Mouse (Mus musculus) midbrain, postnatal 0 days (tissue): ENCODE results near the gene Zhx3. TPM values are rescaled to one million over a fixed set of nuclear protein-coding genes. Genes with fewer than 3 reads are reported as not detected.

ENCODE experiments used
- ATAC-seq: fragments of 200-750 bp; cut with Nextera tagmentation; 2 replicates; pipeline ENCODE4 v1.8.0; 2017; ENCODE audit warnings: moderate number of reproducible peaks, mild to moderate bottlenecking, moderate TSS enrichment, moderate library complexity; ENCODE audit not compliant: low FRiP score
- DNase-seq: peaks from one replicate; pipeline ENCODE4 v3.0.0-alpha.2; 2015; ENCODE audit warnings: low spot score
- H3K27ac ChIP-seq: fragments of 300-500 bp; sonication (generic); 2 replicates; pipeline ENCODE4 v1.5.1; 2014; ENCODE audit warnings: low read depth, mild to moderate bottlenecking, low read length, mixed read lengths
- H3K27me3 ChIP-seq: fragments of 300-500 bp; sonication (generic); 2 replicates; pipeline ENCODE4 v1.6.1; 2014; ENCODE audit warnings: low read length, control low read depth, mixed read lengths; ENCODE audit not compliant: insufficient read depth
- H3K36me3 ChIP-seq: fragments of 300-500 bp; sonication (generic); 2 replicates; pipeline ENCODE4 v1.6.1; 2014; ENCODE audit warnings: low read length, control low read depth, mixed read lengths; ENCODE audit not compliant: insufficient read depth
- H3K4me1 ChIP-seq: fragments of 300-500 bp; sonication (generic); 2 replicates; pipeline ENCODE4 v1.6.1; 2014; ENCODE audit warnings: mild to moderate bottlenecking, control low read depth, antibody characterized with exemption, low read length, mixed read lengths; ENCODE audit not compliant: insufficient read depth
- H3K4me2 ChIP-seq: fragments of 300-500 bp; sonication (generic); 2 replicates; pipeline ENCODE4 v1.6.1; 2014; ENCODE audit warnings: low read depth, mild to moderate bottlenecking, low read length, mixed read lengths; ENCODE audit not compliant: poor library complexity, severe bottlenecking
- H3K4me3 ChIP-seq: fragments of 300-500 bp; sonication (generic); 2 replicates; pipeline ENCODE4 v1.5.1; 2014; ENCODE audit warnings: low read depth, mild to moderate bottlenecking, low read length, moderate library complexity
- H3K9ac ChIP-seq: fragments of 300-500 bp; sonication (generic); replicated peaks from 2 replicates; pipeline ENCODE4 v1.6.1; 2014; ENCODE audit warnings: mild to moderate bottlenecking, low read length, moderate library complexity, mixed read lengths; ENCODE audit not compliant: poor library complexity, severe bottlenecking
- H3K9me3 ChIP-seq: fragments of 300-500 bp; sonication (generic); 2 replicates; pipeline ENCODE4 v1.6.1; 2016; ENCODE audit warnings: low read length, control low read depth
- CTCF ChIP-seq: IDR thresholded peaks from 2 replicates; pipeline ENCODE4 v1.5.1; 2016; ENCODE audit warnings: antibody characterized with exemption, mild to moderate bottlenecking
- WGBS: fragments of 180-500 bp; shearing (Covaris S2); extraction: QIAGEN DNeasy Blood & Tissue Kit; methylation state at CpG from one replicate; pipeline ENCODE4 v1.1.7; 2014; 5-methylcytosine and 5-hydroxymethylcytosine counted together
- polyA plus RNA-seq: library from polyadenylated mRNA; unstranded; fragments of >200 nt; fragmentation: Nextera tagmentation; extraction: Ambion mirVana; gene quantifications from 2 replicates; pipeline ENCODE4 v1.2.1, GENCODE M21; 2015
- total RNA-seq: library from RNA; depleted of rRNA; stranded (reverse); fragments of >200 nt; gene quantifications from 2 replicates; pipeline ENCODE4 v1.2.3, GENCODE M21; 2014

Zhx3 gene
- total and polyA plus RNA-seq, 2 experiments from 2014 or later: 18.7 to 43.9 TPM

DNA sequence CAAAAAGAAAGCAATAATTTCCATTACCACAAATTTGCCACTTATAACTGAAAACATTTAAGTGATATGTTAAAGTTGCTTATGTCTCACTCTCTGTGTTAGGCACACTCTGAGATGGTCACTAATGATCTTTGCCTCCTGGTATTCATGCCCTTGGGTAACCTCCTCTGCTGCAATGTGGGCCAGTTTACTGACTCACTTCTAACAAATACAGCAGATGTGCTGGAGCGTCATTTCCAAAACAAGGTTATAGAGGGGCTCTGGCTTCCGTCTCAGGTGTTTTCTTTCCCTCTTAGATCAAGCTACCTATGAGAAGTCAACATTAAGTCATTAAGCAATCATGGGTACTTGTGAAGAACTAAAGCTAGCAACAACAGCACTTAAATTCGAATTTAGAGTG, 22.4 kb downstream of the Zhx3 start:
- Histone ChIP-seq H3K9me3 (no peaks in the 10 kb centered on the region), H3K4me1 (no peaks in the 10 kb centered on the region), H3K4me3 (no peak overlapping the region), H3K4me2 (no peak overlapping the region), H3K27me3 (no peaks in the 10 kb centered on the region), H3K27ac (no peak overlapping the region), H3K9ac (no peak overlapping the region), H3K36me3 (no peaks in the 10 kb centered on the region)
- ATAC-seq (no peak), DNase-seq (no peak)
- 84% methylated on average over 3 of the region's 3 CpGs for whole genome bisulfite sequencing
- no peak for TF ChIP-seq CTCF

DNA sequence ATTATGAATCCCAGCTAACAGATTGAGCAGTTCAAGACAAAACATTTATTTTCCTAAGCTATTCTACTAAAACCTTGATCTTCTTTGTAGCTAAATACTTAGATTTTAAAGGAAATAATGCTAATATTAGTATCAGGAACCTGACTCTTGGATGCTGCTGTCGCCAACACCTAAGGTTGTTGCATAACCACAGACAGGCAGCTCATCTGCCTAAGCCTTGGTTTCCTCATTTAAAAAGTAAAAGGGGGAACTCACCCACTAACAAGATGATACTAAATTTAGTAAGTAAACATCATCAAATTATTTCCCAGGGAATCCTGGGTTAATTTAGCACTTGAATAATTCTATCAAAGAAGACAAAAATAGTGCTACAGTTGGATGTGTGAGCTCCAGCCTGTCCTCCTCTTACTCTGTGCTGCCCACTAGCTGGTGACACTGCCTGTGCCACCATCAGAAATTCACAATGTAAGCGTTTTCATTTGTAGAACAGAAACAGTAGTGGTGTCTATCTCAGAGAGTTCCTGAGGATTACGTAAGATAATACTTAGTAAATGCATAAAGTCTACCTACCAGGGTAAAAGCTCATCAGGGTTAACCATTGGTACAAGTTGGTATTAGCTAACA, 23.1 kb downstream of the Zhx3 start:
- DNase-seq (no peak), ATAC-seq (no peak)
- Histone ChIP-seq H3K4me3 (no peak overlapping the region), H3K36me3 (no peaks in the 10 kb centered on the region), H3K4me2 (no peak overlapping the region), H3K9ac (no peak overlapping the region), H3K27me3 (no peaks in the 10 kb centered on the region), H3K27ac (no peak overlapping the region), H3K9me3 (no peaks in the 10 kb centered on the region), H3K4me1 (no peaks in the 10 kb centered on the region)
- WGBS: 88% methylated on average over 3 of the region's 3 CpGs
- peak; percentile 43 for TF ChIP-seq CTCF

DNA sequence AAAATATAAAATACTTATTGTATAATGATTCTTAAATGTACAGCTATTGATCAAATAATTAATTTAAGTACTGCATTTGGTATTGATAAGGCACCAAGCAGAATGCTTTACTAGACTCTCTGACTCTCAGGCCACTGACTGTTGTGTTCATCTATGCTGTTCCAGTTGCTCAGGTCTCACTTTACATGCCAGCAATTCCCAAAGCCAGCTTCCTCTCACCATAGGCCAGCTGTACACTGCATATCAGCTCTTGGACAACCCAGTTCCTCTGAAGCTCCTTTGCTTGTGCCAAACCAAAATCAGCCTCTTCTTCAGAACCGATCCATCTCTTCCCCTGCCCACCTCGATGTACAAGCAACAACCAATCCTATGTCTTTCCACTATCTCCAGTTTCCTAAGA, 24.6 kb downstream of the Zhx3 start:
- Histone ChIP-seq H3K9me3 (no peaks in the 10 kb centered on the region), H3K4me3 (no peak overlapping the region), H3K4me1 (no peaks in the 10 kb centered on the region), H3K4me2 (no peak overlapping the region), H3K36me3 (no peaks in the 10 kb centered on the region), H3K27me3 (no peaks in the 10 kb centered on the region), H3K9ac (no peak overlapping the region), H3K27ac (no peak overlapping the region)
- 92% methylated on average over 2 of the region's 2 CpGs for WGBS
- no peak for TF ChIP-seq CTCF
- DNase-seq (no peak), ATAC-seq (no peak)

DNA sequence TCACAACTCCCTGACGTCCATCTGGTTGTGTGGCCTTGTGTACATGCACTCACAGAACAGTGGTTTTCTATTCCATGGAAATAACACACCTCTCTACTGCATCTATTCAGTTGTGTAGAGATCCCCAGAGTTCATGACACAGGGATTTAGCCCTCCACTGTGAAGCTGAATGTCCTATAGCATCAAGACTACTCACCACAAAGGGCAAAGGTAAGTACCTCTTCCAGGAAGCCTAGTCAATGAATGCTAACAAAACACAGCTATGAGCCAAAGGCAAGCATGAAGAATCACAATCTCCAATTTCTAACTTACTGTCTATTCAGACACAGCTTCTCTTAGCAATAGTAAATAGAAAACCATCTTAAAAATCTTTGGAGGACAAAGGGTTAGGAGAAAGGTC, 25.1 kb downstream of the Zhx3 start:
- H3K9me3 ChIP-seq: no peaks in the 10 kb centered on the region
- H3K4me1 ChIP-seq: no peaks in the 10 kb centered on the region
- H3K4me3 ChIP-seq: no peak overlapping the region
- H3K27ac ChIP-seq: no peak overlapping the region
- no peak overlapping the region for H3K9ac ChIP-seq
- H3K36me3 ChIP-seq: no peaks in the 10 kb centered on the region
- no peaks in the 10 kb centered on the region for H3K27me3 ChIP-seq
- 83% methylated on average over 1 of the region's 1 CpGs for WGBS
- no peak for DNase-seq
- TF ChIP-seq CTCF: no peak
- ATAC-seq: no peak
- no peak overlapping the region for H3K4me2 ChIP-seq

DNA sequence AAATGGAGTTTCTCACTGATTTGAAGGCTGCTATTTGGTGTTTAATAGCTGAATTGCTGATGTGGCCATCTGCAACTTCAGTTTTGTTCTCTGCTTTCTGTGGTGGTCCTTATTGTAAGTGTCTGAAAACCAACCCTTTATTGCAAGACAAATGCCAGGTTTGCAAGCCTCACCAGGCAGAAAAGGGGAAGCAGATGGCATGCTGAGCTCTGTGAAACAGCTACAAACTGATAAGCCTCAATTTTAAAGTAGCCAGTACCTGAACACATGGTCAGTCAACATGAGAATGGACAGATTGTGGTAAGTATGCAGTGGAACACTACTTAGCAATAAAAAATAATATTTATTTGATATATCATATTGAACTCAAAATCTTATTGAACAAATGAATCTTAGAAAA, 32.0 kb downstream of the Zhx3 start:
- H3K4me3 ChIP-seq: no peak overlapping the region
- ATAC-seq (no peak), DNase-seq (no peak)
- no peak overlapping the region for H3K9ac ChIP-seq
- no peaks in the 10 kb centered on the region for H3K4me1 ChIP-seq
- H3K36me3 ChIP-seq: no peaks in the 10 kb centered on the region; the same call in 1 of the 2 replicates
- no peak overlapping the region for H3K27ac ChIP-seq
- no peak overlapping the region for H3K4me2 ChIP-seq
- H3K27me3 ChIP-seq: no peaks in the 10 kb centered on the region
- no peak for TF ChIP-seq CTCF
- no peaks in the 10 kb centered on the region for H3K9me3 ChIP-seq

DNA sequence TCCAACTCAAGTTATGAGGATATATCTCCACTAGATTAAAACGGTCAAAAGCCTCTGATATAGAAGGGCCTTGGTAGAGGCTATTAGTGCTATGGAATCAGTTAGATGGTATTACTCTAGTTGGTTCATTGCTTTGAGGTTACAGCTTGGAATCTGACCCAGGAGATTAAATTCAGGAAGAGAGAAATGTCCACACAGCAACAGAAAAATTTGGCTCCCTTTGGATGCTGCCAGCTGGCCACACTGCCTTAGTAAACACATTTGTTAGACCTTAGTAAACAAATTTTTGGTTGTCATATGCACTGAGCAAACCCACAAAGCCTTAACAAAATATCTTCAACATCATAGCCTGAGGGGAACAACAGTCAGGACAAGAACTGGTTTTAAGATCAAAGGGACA, 62.0 kb downstream of the Zhx3 start:
- Histone ChIP-seq H3K4me3 (no peak overlapping the region), H3K27ac (no peak overlapping the region), H3K9me3 (no peaks in the 10 kb centered on the region), H3K36me3 (no peaks in the 10 kb centered on the region), H3K9ac (no peak overlapping the region), H3K4me2 (no peak overlapping the region), H3K27me3 (no peaks in the 10 kb centered on the region), H3K4me1 (no peaks in the 10 kb centered on the region)
- 96% methylated on average over 1 of the region's 1 CpGs for WGBS
- ATAC-seq (no peak), DNase-seq (no peak)
- no peak for TF ChIP-seq CTCF
